9 mouse cellular contexts compared by ENCODE assay signal in the genomic region with DNA sequence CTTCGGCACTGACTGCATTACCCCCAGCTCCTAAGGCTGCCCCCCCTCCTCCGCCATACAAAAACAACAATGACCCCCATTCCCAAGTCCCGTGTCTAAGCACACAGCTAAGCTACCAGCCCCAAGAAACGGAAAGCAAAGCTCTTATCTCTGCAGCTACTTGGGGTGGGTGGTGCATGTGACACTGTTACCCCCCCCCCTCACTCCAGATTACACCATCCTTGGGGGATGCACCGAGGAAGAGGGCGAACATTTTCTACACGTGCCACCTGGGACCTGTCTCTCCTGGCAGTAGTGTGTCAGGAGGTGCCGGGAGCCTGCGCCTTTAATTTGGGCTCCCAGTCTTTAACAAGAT. TPM values are rescaled to one million over a fixed set of nuclear protein-coding genes. Genes with fewer than 3 reads are reported as not detected.
DNase-seq lines count a peak whose midpoint lies in the region; ATAC-seq and TF ChIP-seq lines count a peak whose summit lies in the region.
"Had no signal": no experiment of that assay in that cellular context is flagged by ENCODE, and none has a peak within 500 bp of the region (broad histone marks: within the 10 kb centered on the region; RNA-seq: fewer than 3 reads in every experiment).

No protein-coding gene starts in this region.

- H3K4me2 ChIP-seq in liver, embryonic 14.5 days (ENCODE audit: low read depth), result peak overlapping the region; percentile 92; the same call in 1 of the 2 replicates

- DNase-seq in heart, adult 2 months, result peak in 1 of 2 experiments; percentile 23
- DNase-seq in heart, postnatal 25 days (ENCODE audit: low spot score), result no peak
- DNase-seq in retina, embryonic 14.5 days (ENCODE audit: low spot score), result peak; percentile 25
- no peak for DNase-seq in retina, postnatal 1 day
- no peak for DNase-seq in liver, embryonic 14.5 days (ENCODE audit: low read depth in 3 of 3, low spot score in 3 of 3)
- no peak for DNase-seq in testis, postnatal 14 days (ENCODE audit: low spot score)
- DNase-seq in urinary bladder, postnatal 25 days (ENCODE audit: low spot score), result no peak
- no peak for DNase-seq in kidney, adult 11 months
- DNase-seq: B cell, adult 2 months had no signal

- peaks cover 3% of the 10 kb centered on the region; the same call in 1 of the 2 replicates for H3K36me3 ChIP-seq in heart, adult 2 months (ENCODE audit: control insufficient read depth, insufficient read depth, low read length)
- no peaks in the 10 kb centered on the region for H3K36me3 ChIP-seq in liver, embryonic 14.5 days (replicated peaks; ENCODE audit: control insufficient read depth, insufficient read depth, low read depth)

- TF ChIP-seq CTCF in heart, adult 2 months (IDR thresholded peaks at IDR 0.05), result no peak
- TF ChIP-seq CTCF in liver, embryonic 14.5 days (IDR thresholded peaks at IDR 0.05; ENCODE audit: low read depth), result no peak

- peak overlapping the region; percentile 40 for H3K27ac ChIP-seq in heart, adult 2 months
- no peak overlapping the region for H3K27ac ChIP-seq in liver, embryonic 14.5 days

- H3K9ac ChIP-seq in heart, adult 2 months (ENCODE audit: low read depth, low read length), result 0 out of 2 replicates have a peak overlapping the region, but pooled peaks have one; percentile 1
- H3K9ac ChIP-seq in liver, embryonic 14.5 days (replicated peaks), result no peak overlapping the region

- ATAC-seq in liver, embryonic 14.5 days (ENCODE audit: insufficient read depth), result no peak

- peaks cover 5% of the 10 kb centered on the region; the same call in 1 of the 2 replicates for H3K79me2 ChIP-seq in heart, adult 2 months (replicated peaks; ENCODE audit: control insufficient read depth, insufficient read depth, low read length)

- no peak for TF ChIP-seq POLR2A in heart, adult 2 months (IDR thresholded peaks at IDR 0.05; ENCODE audit: insufficient read depth, low read depth, low read length)

- no peaks in the 10 kb centered on the region for H3K27me3 ChIP-seq in heart, adult 2 months (ENCODE audit: control insufficient read depth, insufficient read depth, low read length)
- H3K27me3 ChIP-seq in liver, embryonic 14.5 days (ENCODE audit: control insufficient read depth, insufficient read depth, low read length), result peaks cover 25% of the 10 kb centered on the region

- H3K4me1 ChIP-seq in heart, adult 2 months (ENCODE audit: control insufficient read depth, insufficient read depth, low read length), result peaks cover 31% of the 10 kb centered on the region
- H3K4me1 ChIP-seq in liver, embryonic 14.5 days (replicated peaks; ENCODE audit: control insufficient read depth in 2 of 2, insufficient read depth in 2 of 2, low read length in 1 of 2), result peaks cover 4 to 25% of the 10 kb centered on the region in 2 experiments

- intact Hi-C loops in heart, adult 2 months (cut with DNase I), result loop anchor here (2.0 kb wide), 1 partner anchor 43 kb away; the partner anchor contains the start of gene Lsm12
- intact Hi-C loops in heart, postnatal 25 days (cut with DNase I), result loop anchor here (2.0 kb wide), 1 partner anchor 39 kb away; the partner anchor contains the start of gene G6pc3

- H3K9me3 ChIP-seq in liver, embryonic 14.5 days (ENCODE audit: control insufficient read depth, low read length), result no peaks in the 10 kb centered on the region

- 35% methylated on average over 9 of the region's 9 CpGs for WGBS in heart, adult 2 months
- WGBS in liver, embryonic 14.5 days (ENCODE audit: insufficient replicate concordance), result 33% methylated on average over 9 of the region's 9 CpGs

- peak overlapping the region; percentile 17; the same call in 1 of the 2 replicates for H3K4me3 ChIP-seq in heart, adult 2 months
- H3K4me3 ChIP-seq in liver, embryonic 14.5 days (ENCODE audit: insufficient read depth in 1 of 2, low read depth in 2 of 2, low read length in 2 of 2), result no peak overlapping the region

- no peak for TF ChIP-seq EP300 in heart, adult 2 months (IDR thresholded peaks at IDR 0.05; ENCODE audit: insufficient read depth, low read depth, low read length)
- no peak for TF ChIP-seq EP300 in liver, embryonic 14.5 days (IDR thresholded peaks at IDR 0.05; ENCODE audit: low read depth)

RNA-seq across cellular contexts. Expression of gene Hdac5, which starts 1.8 kb away (rescaled TPM):
- 100 to 1,000 TPM; 113 to 137 TPM for total RNA-seq in heart, adult 2 months (2021)
- polyA plus RNA-seq in heart, adult 2 months (2012; rRNA removed), result 92.6 and 98.5 TPM in 2 replicates
- total RNA-seq in heart, postnatal 25 days (2021), result 100 to 1,000 TPM; 129 to 136 TPM
- 8.8 and 10.0 TPM in 2 replicates for polyA plus RNA-seq in liver, embryonic 14.5 days (2012; rRNA removed)
- polyA plus RNA-seq in liver, embryonic 14.5 days (2014; fragmentation: Nextera tagmentation; extraction: Ambion mirVana), result 6.4 and 7.3 TPM in 2 replicates

RNA-seq across cellular contexts. Expression of gene BC030867, which starts 20.5 kb away (rescaled TPM):
- under 1 TPM; 0.26 to 0.32 TPM for total RNA-seq in heart, adult 2 months (2021)
- 0.45 and 0.56 TPM in 2 replicates for polyA plus RNA-seq in heart, adult 2 months (2012; rRNA removed)
- total RNA-seq in heart, postnatal 25 days (2021), result under 1 TPM; 0.10 to 0.39 TPM
- polyA plus RNA-seq in liver, embryonic 14.5 days (2012; rRNA removed), result 10.9 and 11.3 TPM in 2 replicates
- polyA plus RNA-seq in liver, embryonic 14.5 days (2014; fragmentation: Nextera tagmentation; extraction: Ambion mirVana), result 10.8 and 13.2 TPM in 2 replicates

RNA-seq across cellular contexts. Expression of gene G6pc3, which starts 38.7 kb away (rescaled TPM):
- total RNA-seq in heart, adult 2 months (2021), result 10 to 100 TPM; 44.8 to 50.6 TPM
- polyA plus RNA-seq in heart, adult 2 months (2012; rRNA removed), result 89.9 and 95.3 TPM in 2 replicates
- 10 to 100 TPM; 40.3 to 41.8 TPM for total RNA-seq in heart, postnatal 25 days (2021)
- 12.6 and 14.8 TPM in 2 replicates for polyA plus RNA-seq in liver, embryonic 14.5 days (2012; rRNA removed)
- 7.3 and 10.1 TPM in 2 replicates for polyA plus RNA-seq in liver, embryonic 14.5 days (2014; fragmentation: Nextera tagmentation; extraction: Ambion mirVana)

RNA-seq across cellular contexts. Expression of gene Asb16, which starts 40.4 kb away (rescaled TPM):
- 1 to 10 TPM in 1 of 2 experiments, under 1 TPM in 1; 0.89 to 1.1 TPM for total RNA-seq in heart, adult 2 months (2021)
- 0.70 and 0.74 TPM in 2 replicates for polyA plus RNA-seq in heart, adult 2 months (2012; rRNA removed)
- total RNA-seq in heart, postnatal 25 days (2021), result under 1 TPM; 0.61 to 0.68 TPM
- 0.39 and 0.44 TPM in 2 replicates for polyA plus RNA-seq in liver, embryonic 14.5 days (2012; rRNA removed)
- polyA plus RNA-seq in liver, embryonic 14.5 days (2014; fragmentation: Nextera tagmentation; extraction: Ambion mirVana), result 0.05 and 0.08 TPM in 2 replicates

RNA-seq across cellular contexts. Expression of gene Lsm12, which starts 43.1 kb away (rescaled TPM):
- total RNA-seq in heart, adult 2 months (2021), result 10 to 100 TPM; 49.4 to 50.2 TPM
- 32.5 and 42.4 TPM in 2 replicates for polyA plus RNA-seq in heart, adult 2 months (2012; rRNA removed)
- total RNA-seq in heart, postnatal 25 days (2021), result 10 to 100 TPM; 46.6 to 51.5 TPM
- 10.4 and 15.4 TPM in 2 replicates for polyA plus RNA-seq in liver, embryonic 14.5 days (2012; rRNA removed)
- 51.4 and 56.2 TPM in 2 replicates for polyA plus RNA-seq in liver, embryonic 14.5 days (2014; fragmentation: Nextera tagmentation; extraction: Ambion mirVana)
